Mouse (Mus musculus): ENCODE data around the gene Rpl36a.

GRCm38 (mm10) chrX:134628200-134628599 lies 42.7 kb downstream of the Rpl36a start:
- TF ChIP-seq GATA1 (IDR thresholded peaks at IDR 0.05; ENCODE audit: borderline replicate concordance, low read length): no peak
- no peak for TF ChIP-seq FLI1 (IDR thresholded peaks at IDR 0.05; ENCODE audit: low read length)

Data from megakaryocyte, embryonic 14.5 days (primary cell).